In genomic region chr1:194901826-194902225, GRCm38 (mm10) we compare ENCODE assay signal across 21 mouse cellular contexts.
"Had no signal": no experiment of that assay in that cellular context is flagged by ENCODE, and none has a peak within 500 bp of the region (broad histone marks: within the 10 kb centered on the region; RNA-seq: fewer than 3 reads in every experiment).

No protein-coding gene starts in this region.

- H3K36me3 ChIP-seq: limb, embryonic 10.5 days; limb, embryonic 13.5 days; liver, embryonic 12.5 days; liver, embryonic 15.5 days; lung, embryonic 15.5 days; midbrain, embryonic 12.5 days; midbrain, embryonic 15.5 days; neural tube, embryonic 12.5 days; neural tube, embryonic 15.5 days; stomach, embryonic 15.5 days had no signal

- H3K9me3 ChIP-seq: limb, embryonic 10.5 days; limb, embryonic 13.5 days; liver, embryonic 12.5 days; liver, embryonic 15.5 days; lung, embryonic 15.5 days; midbrain, embryonic 12.5 days; midbrain, embryonic 15.5 days; neural tube, embryonic 12.5 days; neural tube, embryonic 15.5 days; stomach, embryonic 15.5 days had no signal

- H3K9ac ChIP-seq: limb, embryonic 13.5 days; liver, embryonic 12.5 days; liver, embryonic 15.5 days; lung, embryonic 15.5 days; midbrain, embryonic 12.5 days; midbrain, embryonic 15.5 days; neural tube, embryonic 12.5 days; neural tube, embryonic 15.5 days; stomach, embryonic 15.5 days had no signal

- H3K4me1 ChIP-seq: limb, embryonic 10.5 days; limb, embryonic 13.5 days; liver, embryonic 12.5 days; liver, embryonic 15.5 days; lung, embryonic 15.5 days; midbrain, embryonic 12.5 days; midbrain, embryonic 15.5 days; neural tube, embryonic 12.5 days; neural tube, embryonic 15.5 days; stomach, embryonic 15.5 days had no signal

- H3K27me3 ChIP-seq: limb, embryonic 13.5 days; liver, embryonic 12.5 days; liver, embryonic 15.5 days; lung, embryonic 15.5 days; midbrain, embryonic 12.5 days; midbrain, embryonic 15.5 days; neural tube, embryonic 12.5 days; neural tube, embryonic 15.5 days; stomach, embryonic 15.5 days had no signal

- ATAC-seq: liver, embryonic 12.5 days; midbrain, embryonic 15.5 days had no signal

- H3K4me3 ChIP-seq: limb, embryonic 10.5 days; limb, embryonic 13.5 days; liver, embryonic 12.5 days; liver, embryonic 15.5 days; lung, embryonic 15.5 days; midbrain, embryonic 12.5 days; midbrain, embryonic 15.5 days; neural tube, embryonic 12.5 days; neural tube, embryonic 15.5 days; stomach, embryonic 15.5 days had no signal

- H3K27ac ChIP-seq: kidney, postnatal 0 days; limb, embryonic 10.5 days; limb, embryonic 13.5 days; liver, embryonic 12.5 days; liver, embryonic 15.5 days; lung, embryonic 15.5 days; midbrain, embryonic 12.5 days; midbrain, embryonic 15.5 days; neural tube, embryonic 12.5 days; neural tube, embryonic 15.5 days; stomach, embryonic 15.5 days had no signal

- DNase-seq: kidney, adult 2 months; kidney, postnatal 25 days; liver; lung, adult 18-20 months; lung, postnatal 10 days; lung, postnatal 36 days; right cerebral cortex, adult 18-20 months; right cerebral cortex, postnatal 14 days; spleen, adult 18-20 months; thymus, postnatal 25 days had no signal

- H3K4me2 ChIP-seq: limb, embryonic 13.5 days; liver, embryonic 12.5 days; liver, embryonic 15.5 days; lung, embryonic 15.5 days; midbrain, embryonic 12.5 days; midbrain, embryonic 15.5 days; neural tube, embryonic 12.5 days; neural tube, embryonic 15.5 days; stomach, embryonic 15.5 days had no signal
